Mouse (Mus musculus): ENCODE measurements around the gene Dnajb12.

DNA sequence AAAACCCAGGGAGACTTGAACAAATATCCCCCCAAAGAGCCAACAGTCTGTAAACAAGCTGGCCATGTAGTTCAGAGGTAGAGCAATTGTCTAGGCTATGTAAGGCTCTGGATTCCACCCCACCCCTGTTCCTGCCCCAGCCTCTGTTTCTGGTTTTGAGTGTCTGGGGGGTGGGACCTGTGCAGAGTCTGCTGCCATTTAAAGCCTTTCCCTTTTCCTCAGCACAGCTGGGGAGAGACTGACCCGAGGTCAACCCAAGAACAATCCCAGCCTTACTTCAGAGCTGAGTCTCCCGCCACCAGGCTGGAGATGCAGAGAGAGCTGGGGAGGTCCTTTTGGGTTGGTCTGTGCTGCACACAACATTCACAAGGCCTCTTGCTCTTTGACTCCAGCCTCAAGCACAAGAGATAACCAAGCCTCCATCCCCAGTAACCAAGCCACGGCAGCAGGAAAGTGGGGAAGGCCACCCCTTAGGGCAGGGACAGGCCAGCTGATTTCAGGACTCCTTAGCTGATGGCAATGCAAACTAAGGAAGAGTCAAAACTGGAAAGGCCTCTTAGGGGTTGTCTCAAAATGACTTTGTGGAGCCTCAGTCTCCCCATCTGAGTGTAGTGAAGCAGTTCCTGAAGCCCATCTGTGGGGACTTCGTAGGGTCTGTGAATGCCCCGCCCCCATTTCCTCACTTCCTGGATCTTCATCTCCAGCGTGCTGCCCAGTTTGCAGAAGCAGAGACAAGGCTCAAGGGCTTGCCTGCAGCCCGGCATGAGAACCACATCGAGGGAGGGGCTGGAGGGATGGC is 56.9 kb downstream of the Dnajb12 start:
- TF ChIP-seq CTCF (IDR thresholded peaks at IDR 0.05; ENCODE audit: control insufficient read depth, insufficient read depth, low read length) = no peak
- no peak for TF ChIP-seq POLR2A (IDR thresholded peaks at IDR 0.05; ENCODE audit: borderline replicate concordance, control insufficient read depth, low read depth, low read length)
